Mouse (Mus musculus): ENCODE measurements at regions not wholly inside any gene's neighbourhood (a gene's known extent, or its start where the extent isn't known, plus 50 kb on each side); places are given as distances from the start of the nearest gene placed in this dataset.

GRCm38 (mm10) chr4:95202478-95202877, 150.5 kb upstream of the Jun start:
- Histone ChIP-seq H3K27ac (no peak overlapping the region), H3K9me3 (replicated peaks) (no peaks in the 10 kb centered on the region), H3K27me3 (no peaks in the 10 kb centered on the region), H3K9ac (no peak overlapping the region), H3K36me3 (no peaks in the 10 kb centered on the region), H3K4me1 (replicated peaks) (no peaks in the 10 kb centered on the region), H3K4me3 (no peak overlapping the region), H3K4me2 (no peak overlapping the region)
- WGBS, result 87% methylated on average over 6 of the region's 6 CpGs
- ATAC-seq (replicated peaks; ENCODE audit: insufficient number of reproducible peaks, insufficient read depth, low FRiP score, low read depth), result no peak

- no peak for ATAC-seq (replicated peaks; ENCODE audit: insufficient number of reproducible peaks, insufficient read depth, low FRiP score, low read depth)
- H3K36me3 ChIP-seq, result no peaks in the 10 kb centered on the region
- peaks cover 5% of the 10 kb centered on the region for H3K4me1 ChIP-seq (replicated peaks)
- no peak overlapping the region for H3K27ac ChIP-seq
- H3K9ac ChIP-seq, result no peak overlapping the region
- no peak overlapping the region for H3K4me2 ChIP-seq
- H3K4me3 ChIP-seq, result no peak overlapping the region
- H3K9me3 ChIP-seq (replicated peaks), result no peaks in the 10 kb centered on the region
- no peaks in the 10 kb centered on the region for H3K27me3 ChIP-seq
Observed at GRCm38 (mm10) chr4:95203577-95203976, 151.6 kb upstream of the Jun start.

GRCm38 (mm10) chr4:95205372-95205771, 153.3 kb upstream of the Jun start:
- no peaks in the 10 kb centered on the region for H3K9me3 ChIP-seq (replicated peaks)
- H3K27ac ChIP-seq, result no peak overlapping the region
- H3K9ac ChIP-seq, result no peak overlapping the region
- H3K4me2 ChIP-seq, result no peak overlapping the region
- WGBS, result 76% methylated on average over 1 of the region's 1 CpGs
- no peaks in the 10 kb centered on the region for H3K36me3 ChIP-seq
- H3K27me3 ChIP-seq, result no peaks in the 10 kb centered on the region
- no peak for ATAC-seq (replicated peaks; ENCODE audit: insufficient number of reproducible peaks, insufficient read depth, low FRiP score, low read depth)
- H3K4me1 ChIP-seq (replicated peaks), result peaks cover 11% of the 10 kb centered on the region
- no peak overlapping the region for H3K4me3 ChIP-seq

- Histone ChIP-seq H3K27ac (no peak overlapping the region), H3K27me3 (no peaks in the 10 kb centered on the region), H3K4me1 (replicated peaks) (peaks cover 11% of the 10 kb centered on the region), H3K36me3 (no peaks in the 10 kb centered on the region), H3K9ac (no peak overlapping the region), H3K4me2 (no peak overlapping the region), H3K4me3 (no peak overlapping the region), H3K9me3 (replicated peaks) (no peaks in the 10 kb centered on the region)
- WGBS, result 70% methylated on average over 5 of the region's 5 CpGs
- no peak for ATAC-seq (replicated peaks; ENCODE audit: insufficient number of reproducible peaks, insufficient read depth, low FRiP score, low read depth)
Observed at GRCm38 (mm10) chr4:95207783-95208182, 155.8 kb upstream of the Jun start.

- H3K27me3 ChIP-seq, result no peaks in the 10 kb centered on the region
- no peak for ATAC-seq (replicated peaks; ENCODE audit: insufficient number of reproducible peaks, insufficient read depth, low FRiP score, low read depth)
- WGBS, result 35% methylated on average over 7 of the region's 7 CpGs
Observed at GRCm38 (mm10) chr4:95208827-95209226, 156.8 kb upstream of the Jun start.

GRCm38 (mm10) chr4:95209322-95210119, 157.5 kb upstream of the Jun start:
- Histone ChIP-seq H3K4me2 (no peak overlapping the region), H3K4me3 (no peak overlapping the region), H3K27ac (no peak overlapping the region), H3K27me3 (no peaks in the 10 kb centered on the region), H3K4me1 (replicated peaks) (peaks cover 11% of the 10 kb centered on the region), H3K36me3 (no peaks in the 10 kb centered on the region), H3K9me3 (replicated peaks) (no peaks in the 10 kb centered on the region), H3K9ac (no peak overlapping the region)
- no peak for ATAC-seq (replicated peaks; ENCODE audit: insufficient number of reproducible peaks, insufficient read depth, low FRiP score, low read depth)
- 82% methylated on average over 3 of the region's 3 CpGs for WGBS

More at GRCm38 (mm10) chr4:95208827-95209226, 156.8 kb upstream of the Jun start:
- H3K9ac ChIP-seq, result no peak overlapping the region
- H3K4me2 ChIP-seq, result no peak overlapping the region
- H3K9me3 ChIP-seq (replicated peaks), result no peaks in the 10 kb centered on the region
- H3K27ac ChIP-seq, result no peak overlapping the region
- H3K4me3 ChIP-seq, result no peak overlapping the region
- H3K4me1 ChIP-seq (replicated peaks), result peaks cover 11% of the 10 kb centered on the region
- no peaks in the 10 kb centered on the region for H3K36me3 ChIP-seq

- 68% methylated on average over 2 of the region's 2 CpGs for WGBS
- Histone ChIP-seq H3K4me1 (replicated peaks) (peaks cover 11% of the 10 kb centered on the region), H3K4me3 (no peak overlapping the region), H3K9ac (no peak overlapping the region), H3K36me3 (no peaks in the 10 kb centered on the region), H3K27ac (no peak overlapping the region), H3K27me3 (no peaks in the 10 kb centered on the region), H3K4me2 (no peak overlapping the region), H3K9me3 (replicated peaks) (no peaks in the 10 kb centered on the region)
- ATAC-seq (replicated peaks; ENCODE audit: insufficient number of reproducible peaks, insufficient read depth, low FRiP score, low read depth), result no peak
Observed at GRCm38 (mm10) chr4:95212561-95212960, 160.5 kb upstream of the Jun start.

GRCm38 (mm10) chr4:95213026-95213425, 161.0 kb upstream of the Jun start:
- no peak for ATAC-seq (replicated peaks; ENCODE audit: insufficient number of reproducible peaks, insufficient read depth, low FRiP score, low read depth)
- WGBS, result 69% methylated on average over 3 of the region's 3 CpGs
- H3K4me3 ChIP-seq, result no peak overlapping the region
- no peak overlapping the region for H3K9ac ChIP-seq
- peaks cover 11% of the 10 kb centered on the region for H3K4me1 ChIP-seq (replicated peaks)
- no peaks in the 10 kb centered on the region for H3K9me3 ChIP-seq (replicated peaks)
- H3K4me2 ChIP-seq, result no peak overlapping the region
- H3K27me3 ChIP-seq, result no peaks in the 10 kb centered on the region
- H3K36me3 ChIP-seq, result no peaks in the 10 kb centered on the region
- H3K27ac ChIP-seq, result no peak overlapping the region

- Histone ChIP-seq H3K36me3 (no peaks in the 10 kb centered on the region), H3K9me3 (replicated peaks) (no peaks in the 10 kb centered on the region), H3K27me3 (no peaks in the 10 kb centered on the region), H3K9ac (no peak overlapping the region), H3K27ac (no peak overlapping the region), H3K4me2 (no peak overlapping the region), H3K4me1 (replicated peaks) (peaks cover 2% of the 10 kb centered on the region; the same call in 1 of the 2 replicates), H3K4me3 (no peak overlapping the region)
- no peak for ATAC-seq (replicated peaks; ENCODE audit: insufficient number of reproducible peaks, insufficient read depth, low FRiP score, low read depth)
- 98% methylated on average over 2 of the region's 2 CpGs for WGBS
Observed at GRCm38 (mm10) chr4:95214026-95214425, 162.0 kb upstream of the Jun start.

GRCm38 (mm10) chr4:95215187-95215586, 163.2 kb upstream of the Jun start:
- WGBS, result 77% methylated on average over 7 of the region's 7 CpGs
- Histone ChIP-seq H3K27me3 (no peaks in the 10 kb centered on the region), H3K4me3 (no peak overlapping the region)

GRCm38 (mm10) chr4:95230461-95230860, 178.4 kb upstream of the Jun start:
- no peak overlapping the region for H3K4me3 ChIP-seq
- H3K27ac ChIP-seq, result no peak overlapping the region
- H3K36me3 ChIP-seq, result no peaks in the 10 kb centered on the region
- H3K9ac ChIP-seq, result no peak overlapping the region
- H3K4me1 ChIP-seq (replicated peaks), result no peaks in the 10 kb centered on the region
- no peaks in the 10 kb centered on the region for H3K27me3 ChIP-seq
- no peaks in the 10 kb centered on the region for H3K9me3 ChIP-seq (replicated peaks)
- no peak overlapping the region for H3K4me2 ChIP-seq
- WGBS, result 65% methylated on average over 1 of the region's 1 CpGs
- no peak for ATAC-seq (replicated peaks; ENCODE audit: insufficient number of reproducible peaks, insufficient read depth, low FRiP score, low read depth)

More at GRCm38 (mm10) chr4:95215187-95215586, 163.2 kb upstream of the Jun start:
- Histone ChIP-seq H3K4me2 (no peak overlapping the region), H3K36me3 (no peaks in the 10 kb centered on the region), H3K9me3 (replicated peaks) (no peaks in the 10 kb centered on the region), H3K4me1 (replicated peaks) (no peaks in the 10 kb centered on the region), H3K27ac (no peak overlapping the region), H3K9ac (no peak overlapping the region)
- no peak for ATAC-seq (replicated peaks; ENCODE audit: insufficient number of reproducible peaks, insufficient read depth, low FRiP score, low read depth)

GRCm38 (mm10) chr4:95233034-95233433, 181.0 kb upstream of the Jun start:
- Histone ChIP-seq H3K27ac (no peak overlapping the region), H3K36me3 (no peaks in the 10 kb centered on the region), H3K4me3 (no peak overlapping the region), H3K4me1 (replicated peaks) (no peaks in the 10 kb centered on the region), H3K27me3 (no peaks in the 10 kb centered on the region), H3K9me3 (replicated peaks) (no peaks in the 10 kb centered on the region), H3K9ac (no peak overlapping the region), H3K4me2 (no peak overlapping the region)
- no peak for ATAC-seq (replicated peaks; ENCODE audit: insufficient number of reproducible peaks, insufficient read depth, low FRiP score, low read depth)

All from heart, embryonic 15.5 days (tissue).